Mouse (Mus musculus) c-Kit-positive CD71-positive TER-119-positive erythroid progenitor cells, embryonic 14.5 days (primary cell): ENCODE results near the gene Spsb2.
"Not testable (repeated sequence)": the region's sequence is repeated elsewhere in the genome, so short reads cannot be mapped to it uniquely, and the experiment has no call there.

Experiments used
- DNase-seq: peaks from one replicate; pipeline ENCODE4 v3.0.0-alpha.2; 2013; ENCODE audit warnings: low spot score

Spsb2 gene

GRCm38 (mm10) chr6:124817563-124817962, 9.1 kb downstream of the Spsb2 start:
- DNase-seq, result no peak

- DNase-seq, result no peak
Observed at GRCm38 (mm10) chr6:124817971-124818370, 9.5 kb downstream of the Spsb2 start.

DNA sequence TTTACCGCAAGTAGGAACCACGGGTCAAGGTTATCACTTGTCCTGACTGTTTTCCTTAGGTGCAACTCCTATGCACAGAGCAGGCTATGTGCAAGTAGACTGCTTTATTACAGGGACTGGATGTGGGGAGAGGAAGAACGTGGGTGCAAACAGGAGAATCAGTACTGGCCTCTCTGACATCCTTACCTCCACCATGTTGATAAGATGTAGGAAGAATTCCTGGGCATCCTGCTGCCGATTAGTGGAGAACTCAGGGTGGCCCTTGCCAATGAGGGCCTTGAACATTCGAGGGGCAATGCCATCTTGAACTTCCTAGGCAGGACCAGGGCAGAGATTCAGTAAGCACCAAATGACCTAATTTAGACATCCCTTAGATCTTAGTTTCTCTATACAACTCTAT, 12.4 kb downstream of the Spsb2 start:
- DNase-seq, result no peak

DNA sequence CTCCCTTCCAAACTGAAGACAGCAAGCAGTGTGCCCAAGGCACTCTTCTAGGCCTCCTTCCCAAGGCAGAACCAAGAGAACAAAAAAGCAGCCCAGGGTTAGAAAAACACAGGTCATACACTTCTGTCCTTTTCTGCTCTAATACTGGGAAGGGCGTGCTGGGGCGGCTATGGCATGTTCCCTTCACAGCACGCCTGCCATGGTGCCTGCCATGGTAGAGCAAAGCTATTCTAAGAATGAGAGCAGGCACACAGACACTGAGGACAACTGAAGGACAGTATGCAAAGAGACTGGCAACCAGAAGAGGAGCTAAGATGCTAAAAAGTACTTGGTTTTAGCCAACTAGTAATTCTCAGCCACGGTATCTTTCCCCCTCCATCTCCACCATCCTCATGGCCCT, 13.6 kb downstream of the Spsb2 start:
- DNase-seq, result no peak

DNA sequence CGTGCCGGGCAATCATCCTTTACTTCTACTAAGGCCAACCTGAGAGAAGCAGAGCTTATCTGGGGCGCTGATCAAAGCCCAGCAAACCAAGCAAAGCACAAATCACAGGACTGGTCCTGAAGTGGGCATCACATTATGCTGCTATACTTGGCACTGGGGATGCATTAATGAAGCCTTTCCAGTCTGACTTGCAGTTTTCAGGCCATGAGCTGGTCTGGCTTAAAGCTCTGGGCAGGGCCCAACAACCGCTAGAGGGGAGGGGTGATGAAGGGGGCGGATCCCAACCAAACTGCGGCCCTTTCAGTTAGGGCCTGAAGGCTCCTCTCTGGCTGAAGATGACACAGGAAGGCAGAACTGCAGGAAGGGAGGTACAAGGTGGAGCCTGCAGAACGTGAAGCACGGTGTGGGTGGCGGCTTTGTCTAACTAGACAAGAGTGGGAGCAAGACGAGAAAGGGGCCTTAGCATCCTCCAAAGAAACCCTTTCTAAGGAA, 19.7 kb downstream of the Spsb2 start:
- DNase-seq, result no peak

- peak; percentile 99 for DNase-seq
Observed at GRCm38 (mm10) chr6:124828868-124829798, 20.7 kb downstream of the Spsb2 start, which contains the start of the genes Usp5 and Cdca3. Usp5 (minus strand) TSS chr6:124829484. Cdca3 (plus strand) TSS chr6:124829547.

DNA sequence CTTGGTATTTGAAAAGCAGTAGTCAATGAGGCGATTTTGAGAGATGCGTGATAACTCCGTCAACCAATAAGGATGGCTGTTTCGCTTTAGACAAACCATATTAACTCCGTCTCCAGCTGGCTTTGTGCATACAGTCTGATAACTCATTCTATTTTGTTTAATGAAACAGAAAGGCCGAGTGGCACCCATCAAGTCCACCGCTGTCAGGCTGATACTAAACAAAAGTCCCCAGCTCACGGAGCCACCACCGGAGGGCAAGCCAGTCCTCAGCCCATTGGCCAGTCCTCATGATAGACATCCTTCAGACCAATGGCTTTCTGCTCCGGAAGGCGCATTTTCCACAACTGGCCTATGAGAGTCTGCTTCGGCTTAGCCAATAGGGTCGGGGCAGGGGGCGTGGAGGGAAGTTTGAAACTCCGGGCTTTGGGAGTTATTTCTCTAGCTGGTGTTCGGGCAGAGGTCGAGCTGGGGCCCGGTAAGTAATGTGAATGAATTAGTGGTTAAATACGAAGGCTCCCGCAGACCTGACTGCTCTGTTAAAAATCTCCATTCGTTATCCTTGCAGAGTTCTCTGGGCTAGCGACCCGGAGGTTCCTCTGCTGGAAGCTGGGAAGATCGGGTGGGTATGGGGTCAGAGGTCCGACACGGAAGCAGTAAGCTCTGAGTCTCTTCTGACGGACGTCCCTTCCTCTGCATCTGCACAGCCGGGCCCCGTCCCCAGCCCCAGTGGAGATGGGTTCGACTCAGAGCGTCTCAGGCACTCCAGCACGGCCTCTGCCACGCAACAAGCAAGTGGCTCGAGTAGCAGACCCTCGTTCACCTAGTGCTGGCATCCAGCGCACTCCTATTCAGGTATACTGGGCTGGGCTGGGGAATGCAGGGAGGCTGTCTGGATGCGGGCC, 21.6 kb downstream of the Spsb2 start:
- peak; percentile 94 for DNase-seq

DNA sequence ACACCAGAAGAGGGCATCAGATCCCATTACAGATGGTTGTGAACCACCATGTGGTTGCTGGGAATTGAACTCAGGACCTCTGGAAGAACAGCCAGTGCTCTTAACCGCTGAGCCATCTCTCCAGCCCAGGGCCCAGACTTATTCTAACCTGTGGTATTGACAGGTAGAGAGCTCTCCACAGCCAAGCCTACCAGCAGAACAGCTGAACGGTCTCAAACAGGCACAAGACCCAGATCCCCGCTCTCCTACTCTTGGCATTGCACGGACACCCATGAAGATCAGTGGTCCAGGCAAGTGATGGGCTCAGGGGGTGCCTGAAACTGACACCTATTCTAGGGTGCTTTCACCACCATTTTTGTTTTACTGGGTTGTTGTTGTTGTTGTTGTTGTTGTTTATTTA, 22.7 kb downstream of the Spsb2 start:
- not testable (repeated sequence) for DNase-seq

GRCm38 (mm10) chr6:124831649-124832048, 23.2 kb downstream of the Spsb2 start:
- DNase-seq, result no peak

DNA sequence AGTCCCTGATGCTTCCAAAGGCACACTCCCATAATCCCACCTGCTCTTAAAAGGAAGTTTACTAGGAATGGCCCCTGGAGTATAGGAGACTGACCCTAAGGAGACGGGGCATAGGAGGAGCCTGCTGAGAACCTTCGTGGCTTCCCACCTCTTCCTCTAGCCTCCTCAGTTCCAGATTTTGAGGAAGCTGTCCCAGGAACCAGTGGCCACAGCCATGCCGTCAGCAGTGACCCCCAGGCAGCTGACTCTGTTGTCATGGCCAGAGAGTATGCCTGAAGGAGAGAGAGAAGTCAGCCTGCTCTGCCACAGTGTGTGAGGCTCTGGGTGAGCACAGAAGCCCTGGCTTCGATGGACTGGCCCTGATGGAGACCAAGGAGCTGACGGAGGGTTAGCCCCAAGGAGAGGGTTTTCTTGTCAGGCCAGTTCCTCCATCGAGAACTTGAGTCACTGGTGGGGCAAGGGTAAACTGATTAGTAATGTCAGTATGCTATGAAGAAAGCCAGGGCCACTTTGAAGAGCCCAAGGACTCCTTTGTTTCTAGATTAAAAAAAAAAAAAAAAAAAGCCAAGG, 26.1 kb downstream of the Spsb2 start:
- DNase-seq, result no peak

- DNase-seq, result no peak
Observed at GRCm38 (mm10) chr6:124835531-124835930, 27.1 kb downstream of the Spsb2 start.

DNA sequence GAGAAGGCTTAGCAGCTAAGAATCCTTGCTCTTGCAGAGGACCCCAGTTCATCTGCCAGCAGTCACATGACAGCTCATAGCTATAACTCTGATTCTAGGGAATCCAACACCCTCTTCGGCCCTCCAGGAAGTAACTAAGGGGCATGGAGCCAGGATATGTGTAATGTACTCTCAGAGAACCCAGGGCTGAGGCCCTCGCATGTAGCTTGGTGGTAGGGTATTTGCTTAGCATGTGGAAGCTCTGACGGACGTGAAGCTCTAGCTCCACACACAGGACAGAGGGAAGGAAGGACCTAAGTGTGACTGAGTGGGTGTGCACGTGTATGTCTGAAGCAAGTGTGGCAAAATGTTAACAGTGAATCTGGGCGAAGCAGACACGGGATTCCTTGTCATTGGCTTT, 27.9 kb downstream of the Spsb2 start:
- DNase-seq, result no peak

DNA sequence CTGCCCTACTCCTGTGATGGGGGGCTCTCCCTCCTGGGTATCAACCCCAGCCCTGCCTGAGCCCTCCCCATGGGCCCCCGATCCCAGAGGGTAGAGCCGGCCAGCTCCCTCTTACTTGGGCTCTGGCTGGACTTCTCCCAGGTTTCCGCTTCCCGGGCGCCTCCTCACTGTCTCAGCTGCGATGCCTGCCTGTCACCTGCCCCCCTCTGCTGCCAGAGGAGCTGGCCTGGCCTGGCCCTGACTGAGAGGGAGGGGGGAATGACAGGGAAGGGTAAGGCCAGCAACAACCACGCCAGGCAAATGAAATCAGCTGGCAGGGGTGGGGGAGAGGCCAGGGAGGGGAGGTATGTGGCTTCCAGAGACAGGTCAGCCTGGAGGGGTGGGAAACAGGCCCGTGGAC, 31.3 kb downstream of the Spsb2 start:
- DNase-seq, result no peak

DNA sequence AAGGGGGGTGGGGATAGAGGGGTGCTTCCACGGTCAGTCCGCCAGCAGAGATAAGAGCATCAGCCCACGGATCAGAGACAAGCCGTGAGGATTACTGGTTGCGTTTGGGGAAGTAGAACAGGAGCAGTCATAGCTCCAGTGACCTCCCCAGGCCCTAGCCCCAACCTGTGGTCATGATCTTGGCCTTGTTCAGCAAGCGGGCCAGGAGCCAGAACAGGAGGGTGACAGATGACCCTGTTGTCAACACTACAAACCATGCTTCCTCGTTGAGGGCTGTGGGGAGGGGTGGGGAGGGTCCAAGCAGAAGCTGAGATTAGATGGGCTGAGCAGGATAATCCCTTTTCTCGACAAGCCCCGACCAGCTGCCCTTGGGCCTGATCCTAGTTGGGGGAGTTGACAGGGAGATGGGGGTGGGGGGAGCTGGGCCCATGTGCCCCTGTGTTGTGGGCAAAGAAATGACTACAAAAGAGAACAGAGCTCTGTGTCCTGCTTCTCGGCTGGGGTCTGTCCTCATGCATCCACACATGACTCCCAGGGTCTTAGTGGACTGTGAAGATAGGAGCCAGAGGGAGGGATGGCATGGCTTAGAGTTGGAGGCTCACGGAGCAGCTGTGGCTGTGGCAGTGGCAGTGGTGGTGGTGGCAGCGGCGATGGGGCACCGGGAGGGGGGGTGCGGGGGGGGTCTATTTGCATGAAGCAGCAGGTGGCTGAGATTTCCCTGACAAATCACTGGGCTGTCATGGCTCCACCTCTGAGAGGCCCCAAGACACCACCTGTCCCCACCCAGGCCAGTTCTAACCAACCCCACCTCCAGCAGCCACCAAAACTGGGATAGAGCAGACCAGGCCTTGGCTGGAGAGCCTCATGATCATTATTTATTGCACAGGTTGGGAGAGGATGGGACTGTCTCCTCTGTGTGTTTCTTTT, 32.0 kb downstream of the Spsb2 start, which contains the start of gene Gnb3:
Gene Gnb3 (minus strand): TSS at position 35 of the 927 bp plus-strand sequence.
- DNase-seq, result no peak

DNA sequence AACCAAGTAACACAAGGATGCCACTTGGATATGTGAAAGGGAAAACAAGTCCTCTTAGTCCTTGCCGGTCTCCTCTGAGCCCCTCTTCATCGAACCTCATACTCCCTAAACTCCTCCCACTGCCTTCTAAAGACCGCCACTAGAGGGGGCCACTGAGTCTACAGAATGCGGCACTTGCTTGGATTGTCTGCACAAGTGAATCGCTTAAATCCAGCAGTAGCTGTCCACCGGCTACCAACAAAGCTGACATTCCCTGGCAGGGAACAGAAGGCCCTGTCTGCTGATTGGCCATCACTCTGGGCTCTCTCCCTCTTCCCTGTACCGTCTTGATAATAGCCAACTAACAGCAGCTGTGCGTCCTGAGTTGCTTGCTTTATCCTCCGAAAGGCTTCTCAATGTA, 38.8 kb downstream of the Spsb2 start:
- peak; percentile 79 for DNase-seq

- no peak for DNase-seq
Observed at GRCm38 (mm10) chr6:124850535-124850934, 42.1 kb downstream of the Spsb2 start.

DNA sequence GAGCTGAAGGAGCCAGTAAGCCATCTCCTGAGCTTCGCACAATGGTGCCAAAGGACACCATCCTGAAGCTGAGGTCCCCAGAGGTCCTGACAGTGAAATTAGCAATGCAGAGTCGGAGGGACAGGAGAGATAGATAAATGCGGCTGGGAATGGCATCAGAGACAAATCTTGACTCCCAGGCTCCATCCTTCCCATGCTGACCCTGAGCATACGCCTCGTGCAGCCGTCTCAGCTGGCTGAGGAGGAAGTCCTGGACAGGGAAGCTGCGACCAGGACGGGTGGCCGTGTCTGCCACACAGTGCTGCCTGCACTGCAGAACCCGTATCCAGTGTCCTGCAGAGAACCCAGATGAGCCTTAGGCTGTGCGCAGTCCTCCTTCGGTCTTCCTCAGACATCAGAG, 46.2 kb downstream of the Spsb2 start:
- no peak for DNase-seq

GRCm38 (mm10) chr6:124856321-124856720, 47.9 kb downstream of the Spsb2 start:
- DNase-seq, result no peak

DNA sequence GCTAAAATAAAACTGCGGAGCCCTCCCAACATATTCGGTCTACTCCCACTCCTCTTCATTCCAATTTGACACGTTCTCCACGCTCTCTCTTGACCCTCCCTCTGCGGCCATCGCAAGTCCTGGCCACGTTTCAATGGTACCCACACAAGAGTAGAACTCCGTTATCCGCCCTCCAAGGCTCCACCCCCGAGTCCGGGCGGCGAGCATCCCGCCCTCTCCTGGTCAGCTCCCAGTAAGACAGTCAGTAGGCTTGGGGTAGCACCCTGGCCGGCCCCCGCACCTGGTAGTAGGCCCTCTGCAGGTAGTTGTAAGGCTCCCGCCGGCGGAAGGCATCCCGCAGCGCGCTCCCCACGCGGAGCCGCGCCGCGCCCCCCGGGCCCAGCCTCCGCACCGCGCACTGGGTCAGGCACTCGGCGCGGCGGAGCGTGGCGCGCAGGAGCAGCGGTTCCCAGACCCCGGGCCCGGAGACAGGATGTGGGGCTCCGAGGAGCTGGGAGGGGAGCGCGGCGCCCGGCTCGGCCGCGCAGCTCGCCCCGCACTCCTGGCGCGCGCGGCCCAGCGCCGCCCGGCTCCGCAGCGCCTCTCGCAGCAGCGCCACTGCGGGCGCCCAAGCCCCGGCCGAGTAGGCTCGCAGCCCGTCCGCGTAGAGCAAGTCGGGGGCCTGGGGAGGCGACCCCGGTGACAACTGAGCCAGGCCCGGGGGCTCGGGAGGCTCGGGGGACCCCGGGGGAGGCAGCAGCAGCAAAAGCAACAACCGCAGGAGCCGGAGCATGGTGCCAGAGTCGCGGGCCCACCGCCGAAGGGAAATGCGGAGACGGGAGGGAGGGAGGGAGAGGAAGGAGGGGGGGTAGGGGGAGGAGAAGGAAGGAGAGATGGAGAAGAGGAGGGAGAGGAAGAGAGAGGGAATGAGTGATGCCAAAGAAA, 48.7 kb downstream of the Spsb2 start, which contains the start of gene P3h3:
Gene P3h3 (minus strand): TSS at position 837 of the 924 bp plus-strand sequence.
- DNase-seq, result no peak
